Mouse (Mus musculus): Measurements from ENCODE around the gene Syndig1. TPM values are rescaled to one million over a fixed set of nuclear protein-coding genes. Genes with fewer than 3 reads are reported as not detected.

Gene Syndig1
- polyA plus RNA-seq, 1 experiment from 2014 or later: 0.08 TPM

DNA sequence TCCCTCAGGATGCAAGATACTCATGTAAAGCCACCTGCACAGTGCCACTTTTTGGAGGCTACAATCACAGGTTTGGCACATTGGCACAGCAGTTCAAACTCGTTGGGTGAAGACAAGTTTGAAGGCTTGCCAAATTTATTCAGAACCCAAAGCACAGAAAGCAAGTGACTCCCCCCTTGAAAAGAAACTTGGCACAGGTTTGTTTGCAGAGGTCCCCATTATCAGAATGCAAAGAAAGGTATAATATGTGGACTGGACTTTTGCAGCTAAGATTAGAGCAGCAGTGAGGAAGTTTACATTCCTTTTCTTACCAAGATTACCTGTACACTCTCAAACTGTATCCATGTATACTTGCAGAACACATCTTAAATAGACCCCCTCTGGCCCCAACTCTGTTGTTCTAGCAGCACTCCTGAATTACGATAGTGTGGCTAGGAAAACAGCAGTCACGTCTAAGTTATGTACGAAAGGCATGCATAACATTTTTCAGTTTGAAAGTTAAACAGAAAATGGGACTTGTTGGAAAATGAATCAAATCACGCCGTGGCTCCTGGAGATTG, 183.9 kb downstream of the Syndig1 start:
- Histone ChIP-seq H3K27ac (replicated peaks) (no peak overlapping the region), H3K4me1 (replicated peaks) (no peaks in the 10 kb centered on the region), H3K27me3 (no peaks in the 10 kb centered on the region), H3K9me3 (replicated peaks) (no peaks in the 10 kb centered on the region), H3K4me2 (no peak overlapping the region), H3K4me3 (replicated peaks) (no peak overlapping the region), H3K9ac (no peak overlapping the region), H3K36me3 (replicated peaks) (no peaks in the 10 kb centered on the region)
- no peak for ATAC-seq (ENCODE audit: insufficient read depth)
- 50% methylated on average over 6 of the region's 6 CpGs for WGBS (ENCODE audit: insufficient replicate concordance)

DNA sequence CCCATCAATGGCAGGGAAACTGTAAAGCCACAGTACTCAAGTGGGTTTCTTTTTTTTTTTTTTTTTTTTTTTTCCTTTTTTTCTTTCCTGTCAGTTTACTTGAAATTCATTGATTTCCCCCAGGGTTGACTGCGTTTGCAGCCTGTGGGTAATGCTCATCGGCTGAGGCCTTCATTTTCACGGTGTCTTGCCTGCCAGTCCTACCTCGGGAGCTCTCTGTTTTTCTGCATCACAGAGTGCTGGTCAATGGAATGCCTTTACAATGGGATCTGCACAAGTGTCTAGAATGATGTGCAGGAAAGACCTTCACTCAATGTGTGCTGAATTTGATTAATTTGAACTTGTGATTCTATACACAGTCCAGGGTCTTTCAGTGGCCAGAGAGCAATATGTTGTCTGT, 184.8 kb downstream of the Syndig1 start:
- H3K36me3 ChIP-seq (replicated peaks): no peaks in the 10 kb centered on the region
- no peak for ATAC-seq (ENCODE audit: insufficient read depth)
- WGBS (ENCODE audit: insufficient replicate concordance): 61% methylated on average over 4 of the region's 4 CpGs
- H3K4me3 ChIP-seq (replicated peaks): no peak overlapping the region
- no peaks in the 10 kb centered on the region for H3K4me1 ChIP-seq (replicated peaks)
- H3K27ac ChIP-seq (replicated peaks): no peak overlapping the region
- H3K9me3 ChIP-seq (replicated peaks): no peaks in the 10 kb centered on the region
- H3K27me3 ChIP-seq: no peaks in the 10 kb centered on the region
- H3K4me2 ChIP-seq: no peak overlapping the region
- no peak overlapping the region for H3K9ac ChIP-seq

DNA sequence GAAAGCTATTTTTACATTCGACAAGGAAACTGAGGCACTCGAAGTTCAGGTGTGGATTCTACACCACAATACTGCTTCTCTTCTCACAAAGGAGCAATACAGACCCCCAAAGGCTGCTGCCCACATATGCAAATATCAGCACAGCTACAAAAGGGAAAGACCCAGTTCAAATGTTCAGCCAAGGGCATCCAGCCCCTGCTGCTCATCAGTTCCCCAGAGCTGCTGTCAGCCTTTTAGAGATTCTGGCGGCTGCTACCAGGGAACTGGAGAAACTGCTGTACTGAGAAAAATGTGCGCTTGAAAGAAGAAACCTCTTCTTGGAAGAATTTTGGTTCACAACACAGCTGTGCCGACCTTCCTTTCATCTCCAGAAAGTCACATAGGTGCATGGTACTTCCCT, 187.3 kb downstream of the Syndig1 start:
- Histone ChIP-seq H3K4me3 (replicated peaks) (no peak overlapping the region), H3K27ac (replicated peaks) (no peak overlapping the region), H3K9ac (no peak overlapping the region), H3K4me1 (replicated peaks) (no peaks in the 10 kb centered on the region), H3K4me2 (no peak overlapping the region), H3K36me3 (replicated peaks) (no peaks in the 10 kb centered on the region), H3K27me3 (no peaks in the 10 kb centered on the region), H3K9me3 (replicated peaks) (no peaks in the 10 kb centered on the region)
- WGBS (ENCODE audit: insufficient replicate concordance): 49% methylated on average over 5 of the region's 5 CpGs
- ATAC-seq (ENCODE audit: insufficient read depth): no peak

DNA sequence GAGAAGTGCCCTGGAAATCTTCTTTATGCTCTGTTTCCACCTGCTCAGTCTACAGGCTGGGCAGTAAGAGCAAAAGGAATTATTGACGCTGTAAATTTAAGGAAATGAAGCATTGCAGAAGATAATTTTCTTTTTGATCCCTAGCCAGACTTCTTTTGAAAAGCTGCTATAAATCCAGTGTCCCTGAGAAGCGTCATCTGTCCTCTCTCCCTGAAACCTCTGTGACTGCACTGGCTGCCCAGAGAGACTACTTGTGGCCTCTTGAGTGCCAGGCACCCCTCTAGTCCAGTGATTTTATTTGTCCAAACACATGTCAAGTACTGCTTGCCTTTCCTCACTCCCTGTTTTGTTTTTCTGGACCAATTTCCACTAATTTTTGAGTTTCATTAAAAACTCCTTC, 191.7 kb downstream of the Syndig1 start:
- Histone ChIP-seq H3K4me2 (no peak overlapping the region), H3K36me3 (replicated peaks) (no peaks in the 10 kb centered on the region), H3K27me3 (no peaks in the 10 kb centered on the region), H3K4me3 (replicated peaks) (no peak overlapping the region), H3K9me3 (replicated peaks) (no peaks in the 10 kb centered on the region), H3K4me1 (replicated peaks) (no peaks in the 10 kb centered on the region), H3K9ac (no peak overlapping the region), H3K27ac (replicated peaks) (no peak overlapping the region)
- no peak for ATAC-seq (ENCODE audit: insufficient read depth)
- 38% methylated on average over 2 of the region's 2 CpGs for WGBS (ENCODE audit: insufficient replicate concordance)

DNA sequence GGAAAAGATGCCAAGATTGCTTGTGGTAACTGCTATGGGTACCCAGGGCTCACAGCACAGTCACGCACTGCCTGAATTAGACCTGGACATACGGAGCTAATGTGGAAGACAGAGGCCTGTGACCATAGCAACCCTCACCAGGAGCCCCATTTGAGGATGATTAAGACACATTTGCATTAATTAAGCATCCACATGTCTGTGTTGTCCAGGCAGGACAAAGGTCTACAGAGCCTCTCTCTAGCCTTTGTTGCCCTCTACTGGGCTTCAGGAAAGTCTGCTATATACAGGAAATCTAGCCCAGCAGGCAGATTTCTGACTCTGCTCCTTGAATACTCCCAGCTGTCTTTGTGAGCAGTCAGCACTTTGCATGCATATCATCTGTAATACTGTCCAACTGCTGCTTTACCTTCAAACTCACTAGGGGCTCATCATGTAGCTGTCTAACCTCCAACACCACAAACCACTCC, 194.9 kb downstream of the Syndig1 start:
- Histone ChIP-seq H3K36me3 (replicated peaks) (no peaks in the 10 kb centered on the region), H3K9ac (no peak overlapping the region), H3K9me3 (replicated peaks) (no peaks in the 10 kb centered on the region), H3K4me1 (replicated peaks) (no peaks in the 10 kb centered on the region), H3K27me3 (no peaks in the 10 kb centered on the region), H3K4me3 (replicated peaks) (no peak overlapping the region), H3K4me2 (no peak overlapping the region), H3K27ac (replicated peaks) (no peak overlapping the region)
- 43% methylated on average over 2 of the region's 2 CpGs for WGBS (ENCODE audit: insufficient replicate concordance)
- no peak for ATAC-seq (ENCODE audit: insufficient read depth)

DNA sequence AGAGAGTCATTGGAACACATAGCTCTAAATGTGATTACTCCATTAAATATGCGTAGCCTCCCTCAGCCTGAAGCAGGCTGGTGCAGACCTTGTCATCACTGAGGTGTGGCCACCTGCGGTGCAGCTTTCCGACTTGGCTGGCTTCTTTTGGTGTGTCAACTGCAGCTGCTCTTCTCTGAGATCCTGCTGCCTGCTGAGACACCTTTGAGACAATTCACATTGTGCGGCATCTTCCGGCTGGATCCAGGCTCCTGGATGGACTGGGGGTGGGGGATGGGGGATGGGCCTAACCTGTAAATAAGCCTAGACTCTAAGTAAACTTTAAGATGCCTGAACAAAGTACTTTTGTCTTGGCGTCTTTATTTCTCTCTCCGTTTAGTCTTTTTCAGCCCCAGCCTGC, 214.5 kb downstream of the Syndig1 start:
- no peak overlapping the region for H3K27ac ChIP-seq (replicated peaks)
- H3K36me3 ChIP-seq (replicated peaks): no peaks in the 10 kb centered on the region
- no peak overlapping the region for H3K4me2 ChIP-seq
- WGBS (ENCODE audit: insufficient replicate concordance): 78% methylated on average over 7 of the region's 7 CpGs
- H3K27me3 ChIP-seq: no peaks in the 10 kb centered on the region
- H3K4me1 ChIP-seq (replicated peaks): no peaks in the 10 kb centered on the region
- H3K9ac ChIP-seq: no peak overlapping the region
- no peaks in the 10 kb centered on the region for H3K9me3 ChIP-seq (replicated peaks)
- H3K4me3 ChIP-seq (replicated peaks): no peak overlapping the region
- no peak for ATAC-seq (ENCODE audit: insufficient read depth)

Other genes starting within 250 kb of the Syndig1 start
- gene C530025M09Rik, start 2.0 kb downstream of the Syndig1 start, polyA plus RNA-seq (2015; fragmentation: Nextera tagmentation; extraction: Ambion mirVana): not detected in 2 replicates